Mouse (Mus musculus): ENCODE results near the gene Gm45521. TPM values are rescaled to one million over a fixed set of nuclear protein-coding genes. Genes with fewer than 3 reads are reported as not detected.

Gm45521 gene
- polyA plus RNA-seq, 1 experiment from 2014 or later, result 0.22 TPM

GRCm38 (mm10) chr14:7961714-7962113 lies 4.6 kb downstream of the Gm45521 start:
- no peaks in the 10 kb centered on the region for H3K36me3 ChIP-seq (replicated peaks)
- no peak for DNase-seq (ENCODE audit: extremely low spot score, low spot score)
- H3K9me3 ChIP-seq, result no peaks in the 10 kb centered on the region
- no peak overlapping the region for H3K4me3 ChIP-seq
- no peak overlapping the region for H3K27ac ChIP-seq
- H3K27me3 ChIP-seq (ENCODE audit: poor library complexity, severe bottlenecking), result no peaks in the 10 kb centered on the region
- peaks cover 9% of the 10 kb centered on the region for H3K4me1 ChIP-seq
- 87% methylated on average over 5 of the region's 5 CpGs for WGBS

DNA sequence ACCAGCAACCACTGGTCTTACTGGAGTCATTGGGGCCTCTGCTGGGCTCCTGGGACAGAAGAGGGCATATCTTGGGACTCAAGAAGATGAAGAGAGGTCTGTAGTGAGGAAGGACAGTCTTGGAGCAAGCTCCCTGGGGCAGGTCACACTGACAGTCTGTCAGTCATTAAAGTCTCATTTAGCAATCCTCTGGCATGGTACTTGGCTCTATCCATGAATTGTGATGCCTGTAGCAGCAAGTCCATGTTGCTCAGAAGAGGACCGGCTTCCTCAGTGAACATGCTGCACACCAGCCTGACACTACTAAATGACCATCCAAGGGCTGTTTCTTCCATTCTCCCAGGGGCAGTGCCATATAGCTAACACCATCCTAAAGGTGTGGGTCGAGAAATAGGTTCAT lies 5.5 kb downstream of the Gm45521 start:
- no peaks in the 10 kb centered on the region for H3K36me3 ChIP-seq (replicated peaks)
- H3K4me1 ChIP-seq, result no peaks in the 10 kb centered on the region
- no peak overlapping the region for H3K27ac ChIP-seq
- no peak for DNase-seq (ENCODE audit: extremely low spot score, low spot score)
- 83% methylated on average over 2 of the region's 2 CpGs for WGBS
- H3K4me3 ChIP-seq, result no peak overlapping the region
- no peaks in the 10 kb centered on the region for H3K9me3 ChIP-seq
- no peaks in the 10 kb centered on the region for H3K27me3 ChIP-seq (ENCODE audit: poor library complexity, severe bottlenecking)

DNA sequence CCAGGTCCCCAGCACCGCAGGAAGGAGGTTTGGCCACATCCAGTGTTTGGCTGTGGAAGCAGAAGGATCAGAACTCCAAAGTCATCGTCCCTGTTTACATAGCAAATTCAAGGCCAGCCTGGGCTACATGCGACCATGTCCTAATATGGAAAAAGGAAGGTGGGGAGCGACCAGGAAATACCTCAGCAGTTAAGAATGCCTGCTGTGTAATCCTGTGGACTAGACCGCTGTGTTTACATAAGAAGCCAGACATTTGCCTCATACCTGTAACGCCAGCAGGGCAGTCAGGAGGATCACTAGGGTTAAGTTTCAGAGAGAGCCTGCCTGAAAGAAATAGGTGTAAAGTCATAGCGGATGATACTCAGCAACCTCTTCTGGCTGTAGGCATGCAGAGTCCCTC lies 6.1 kb downstream of the Gm45521 start:
- 72% methylated on average over 7 of the region's 7 CpGs for WGBS
- Histone ChIP-seq H3K9me3 (no peaks in the 10 kb centered on the region), H3K36me3 (replicated peaks) (no peaks in the 10 kb centered on the region), H3K27ac (no peak overlapping the region), H3K4me1 (no peaks in the 10 kb centered on the region), H3K4me3 (no peak overlapping the region), H3K27me3 (ENCODE audit: poor library complexity, severe bottlenecking) (no peaks in the 10 kb centered on the region)
- DNase-seq (ENCODE audit: extremely low spot score, low spot score), result no peak

DNA sequence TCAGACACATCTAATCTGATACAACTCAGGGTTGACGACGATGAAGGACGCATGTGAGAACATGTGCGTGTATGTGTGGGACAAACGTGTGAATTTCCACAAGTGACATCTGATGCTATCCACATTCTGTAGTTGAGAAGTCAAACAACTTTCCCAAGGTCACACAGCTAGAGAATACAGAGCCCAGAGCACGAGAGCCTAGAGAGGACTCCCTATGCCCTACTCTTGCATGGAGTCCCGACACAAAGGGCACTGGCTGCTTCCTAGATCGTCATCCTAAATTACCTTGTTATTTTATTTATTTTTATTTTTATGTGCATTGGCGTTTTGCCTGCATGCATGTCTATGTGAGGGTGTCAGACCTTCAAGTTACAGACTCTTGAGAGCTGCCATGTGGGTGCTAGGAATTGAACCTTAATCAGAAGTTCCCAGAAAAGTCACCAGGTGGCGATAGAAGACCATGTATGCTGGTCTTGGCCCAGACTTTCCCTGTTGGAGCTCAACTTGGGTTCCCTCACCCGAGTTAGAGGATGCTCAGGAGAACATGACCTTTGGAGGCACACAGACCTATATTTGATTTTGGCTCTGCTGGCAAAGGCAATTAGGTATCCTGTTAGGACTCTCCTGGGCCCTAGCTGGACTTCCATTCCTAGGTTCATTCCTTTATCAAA lies 7.3 kb downstream of the Gm45521 start:
- DNase-seq (ENCODE audit: extremely low spot score, low spot score), result peak; percentile 56
- no peaks in the 10 kb centered on the region for H3K27me3 ChIP-seq (ENCODE audit: poor library complexity, severe bottlenecking)
- no peaks in the 10 kb centered on the region for H3K36me3 ChIP-seq (replicated peaks)
- H3K9me3 ChIP-seq, result no peaks in the 10 kb centered on the region
- no peaks in the 10 kb centered on the region for H3K4me1 ChIP-seq
- 57% methylated on average over 11 of the region's 11 CpGs for WGBS
- no peak overlapping the region for H3K4me3 ChIP-seq
- no peak overlapping the region for H3K27ac ChIP-seq

GRCm38 (mm10) chr14:7971889-7972493 lies 14.9 kb downstream of the Gm45521 start:
- WGBS, result 73% methylated on average over 10 of the region's 10 CpGs
- Histone ChIP-seq H3K4me1 (no peaks in the 10 kb centered on the region), H3K9me3 (no peaks in the 10 kb centered on the region), H3K27me3 (ENCODE audit: poor library complexity, severe bottlenecking) (no peaks in the 10 kb centered on the region), H3K36me3 (replicated peaks) (no peaks in the 10 kb centered on the region), H3K27ac (no peak overlapping the region), H3K4me3 (no peak overlapping the region)
- no peak for DNase-seq (ENCODE audit: extremely low spot score, low spot score)

GRCm38 (mm10) chr14:7974643-7975042 lies 17.6 kb downstream of the Gm45521 start:
- no peaks in the 10 kb centered on the region for H3K9me3 ChIP-seq
- no peaks in the 10 kb centered on the region for H3K4me1 ChIP-seq
- 88% methylated on average over 1 of the region's 1 CpGs for WGBS
- H3K36me3 ChIP-seq (replicated peaks), result no peaks in the 10 kb centered on the region
- H3K27ac ChIP-seq, result no peak overlapping the region
- no peaks in the 10 kb centered on the region for H3K27me3 ChIP-seq (ENCODE audit: poor library complexity, severe bottlenecking)
- no peak for DNase-seq (ENCODE audit: extremely low spot score, low spot score)
- H3K4me3 ChIP-seq, result no peak overlapping the region

DNA sequence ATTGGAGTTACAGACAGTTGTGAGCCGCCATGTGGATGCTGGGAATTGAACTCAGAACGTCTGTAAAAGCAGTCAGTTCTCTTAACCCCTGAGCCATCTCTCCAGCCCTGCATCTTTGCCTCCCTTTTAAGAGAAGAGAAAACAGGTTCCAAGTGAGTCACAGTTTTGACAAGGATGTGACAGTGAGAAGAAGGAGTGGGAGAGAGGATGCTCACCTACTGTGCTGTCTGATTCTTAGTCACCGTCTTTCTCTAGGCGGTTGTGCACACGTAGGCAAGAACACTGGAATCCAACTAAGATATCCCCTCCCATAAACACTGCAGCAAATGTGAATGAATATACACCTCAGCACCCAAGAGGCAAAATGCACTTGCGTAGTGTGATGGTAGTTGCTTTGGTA lies 18.1 kb downstream of the Gm45521 start:
- Histone ChIP-seq H3K27ac (no peak overlapping the region), H3K4me1 (no peaks in the 10 kb centered on the region), H3K36me3 (replicated peaks) (no peaks in the 10 kb centered on the region), H3K4me3 (no peak overlapping the region), H3K27me3 (ENCODE audit: poor library complexity, severe bottlenecking) (no peaks in the 10 kb centered on the region), H3K9me3 (no peaks in the 10 kb centered on the region)
- WGBS, result 85% methylated on average over 6 of the region's 6 CpGs
- DNase-seq (ENCODE audit: extremely low spot score, low spot score), result no peak

- no peaks in the 10 kb centered on the region for H3K27me3 ChIP-seq (ENCODE audit: poor library complexity, severe bottlenecking)
- no peak for DNase-seq (ENCODE audit: extremely low spot score, low spot score)
- H3K4me3 ChIP-seq, result no peak overlapping the region
- no peaks in the 10 kb centered on the region for H3K4me1 ChIP-seq
- H3K27ac ChIP-seq, result no peak overlapping the region
- no peaks in the 10 kb centered on the region for H3K36me3 ChIP-seq (replicated peaks)
- H3K9me3 ChIP-seq, result no peaks in the 10 kb centered on the region
- 88% methylated on average over 1 of the region's 1 CpGs for WGBS
Measured at GRCm38 (mm10) chr14:7977471-7977870, 20.4 kb downstream of the Gm45521 start.

- H3K4me3 ChIP-seq, result no peak overlapping the region
- no peak overlapping the region for H3K27ac ChIP-seq
- no peaks in the 10 kb centered on the region for H3K9me3 ChIP-seq
- no peaks in the 10 kb centered on the region for H3K27me3 ChIP-seq (ENCODE audit: poor library complexity, severe bottlenecking)
- H3K4me1 ChIP-seq, result no peaks in the 10 kb centered on the region
- DNase-seq (ENCODE audit: extremely low spot score, low spot score), result no peak
- WGBS, result 89% methylated on average over 1 of the region's 1 CpGs
- no peaks in the 10 kb centered on the region for H3K36me3 ChIP-seq (replicated peaks)
Measured at GRCm38 (mm10) chr14:7978183-7978582, 21.1 kb downstream of the Gm45521 start.

DNA sequence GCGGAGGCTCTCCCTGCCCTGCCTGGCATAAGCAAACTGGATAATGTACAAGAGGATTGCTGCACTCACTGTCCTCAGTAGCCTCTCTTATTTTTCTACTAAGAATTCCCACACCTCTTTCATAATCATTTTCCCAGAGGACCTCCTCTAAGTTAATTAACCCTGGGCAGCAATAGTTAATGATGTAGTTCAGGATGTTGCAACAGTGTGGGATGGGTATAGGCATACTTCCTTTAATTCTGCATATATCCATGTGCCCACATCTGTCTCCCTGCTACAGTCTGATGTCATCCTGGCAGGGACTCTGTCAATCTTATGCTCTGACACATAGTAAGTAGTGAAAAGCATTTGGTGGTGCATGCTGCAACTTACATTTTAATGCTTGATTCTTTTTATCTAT lies 24.1 kb downstream of the Gm45521 start:
- Histone ChIP-seq H3K9me3 (no peaks in the 10 kb centered on the region), H3K36me3 (replicated peaks) (no peaks in the 10 kb centered on the region), H3K27ac (no peak overlapping the region), H3K4me1 (no peaks in the 10 kb centered on the region), H3K27me3 (ENCODE audit: poor library complexity, severe bottlenecking) (no peaks in the 10 kb centered on the region), H3K4me3 (no peak overlapping the region)
- WGBS, result 100% methylated on average over 1 of the region's 1 CpGs
- DNase-seq (ENCODE audit: extremely low spot score, low spot score), result no peak

DNA sequence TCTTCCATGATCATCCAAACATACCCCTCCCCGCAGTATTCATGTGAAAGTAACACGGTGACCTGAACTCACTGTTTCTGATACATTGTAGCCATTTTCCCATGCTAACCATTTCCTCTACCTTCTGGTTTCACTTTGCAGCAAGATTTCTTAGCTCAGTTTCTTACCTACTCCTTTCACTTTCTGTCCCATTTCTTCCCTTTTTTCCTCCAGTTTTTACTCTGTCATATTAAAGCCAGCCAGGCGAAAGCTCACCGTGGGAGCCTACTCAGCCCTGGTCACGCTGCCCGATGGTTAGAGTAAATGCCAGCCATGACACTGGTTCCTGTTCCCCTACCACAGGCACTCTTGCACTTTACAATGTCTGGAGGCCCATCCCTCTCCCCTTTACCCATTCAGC lies 29.8 kb downstream of the Gm45521 start:
- H3K36me3 ChIP-seq (replicated peaks), result no peaks in the 10 kb centered on the region
- no peak for DNase-seq (ENCODE audit: extremely low spot score, low spot score)
- H3K27me3 ChIP-seq (ENCODE audit: poor library complexity, severe bottlenecking), result no peaks in the 10 kb centered on the region
- 93% methylated on average over 6 of the region's 6 CpGs for WGBS
- H3K4me1 ChIP-seq, result peaks cover 7% of the 10 kb centered on the region
- no peak overlapping the region for H3K4me3 ChIP-seq
- no peak overlapping the region for H3K27ac ChIP-seq
- H3K9me3 ChIP-seq, result no peaks in the 10 kb centered on the region

DNA sequence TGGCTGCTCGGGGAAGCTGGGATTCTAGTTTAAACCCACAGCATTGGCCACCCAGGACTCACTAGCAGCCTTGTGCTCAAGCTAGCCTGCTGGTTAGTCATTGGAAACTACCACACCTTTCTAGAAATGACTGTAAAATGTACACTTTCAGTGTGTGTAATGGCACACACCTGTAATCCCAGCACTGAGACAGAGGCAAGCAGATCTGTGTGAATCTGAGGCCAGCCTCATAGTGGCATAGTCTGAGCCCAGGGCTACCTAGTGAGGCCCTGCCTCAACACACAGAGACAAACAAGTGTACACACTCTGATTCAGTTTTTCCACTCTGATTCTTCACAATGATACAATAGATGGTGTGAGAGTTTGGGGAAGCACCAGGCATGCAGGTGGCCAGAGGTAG lies 32.3 kb downstream of the Gm45521 start:
- Histone ChIP-seq H3K4me1 (peaks cover 7% of the 10 kb centered on the region), H3K4me3 (no peak overlapping the region), H3K9me3 (no peaks in the 10 kb centered on the region), H3K27me3 (ENCODE audit: poor library complexity, severe bottlenecking) (no peaks in the 10 kb centered on the region), H3K36me3 (replicated peaks) (no peaks in the 10 kb centered on the region), H3K27ac (no peak overlapping the region)
- no peak for DNase-seq (ENCODE audit: extremely low spot score, low spot score)
- 66% methylated on average over 1 of the region's 1 CpGs for WGBS

DNA sequence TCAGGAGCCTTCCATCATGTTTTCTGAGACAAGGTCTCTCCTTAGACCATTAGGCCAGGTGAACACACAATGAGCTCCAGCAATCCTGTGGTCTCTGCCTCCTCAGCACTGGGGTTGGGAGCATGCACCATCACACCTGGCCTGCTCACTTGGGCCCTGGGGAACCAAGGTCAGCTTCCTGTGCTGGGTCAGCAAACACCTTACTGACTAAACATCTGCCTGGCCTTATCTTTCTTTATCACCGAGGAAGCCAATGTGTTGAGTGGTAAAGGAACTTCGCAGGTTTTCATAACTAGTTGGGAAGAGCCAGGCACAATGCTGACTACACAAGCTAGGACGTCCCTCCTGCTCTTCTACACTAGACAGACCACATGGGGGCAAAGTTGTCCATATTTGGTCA lies 32.9 kb downstream of the Gm45521 start:
- Histone ChIP-seq H3K27ac (no peak overlapping the region), H3K27me3 (ENCODE audit: poor library complexity, severe bottlenecking) (no peaks in the 10 kb centered on the region), H3K4me3 (no peak overlapping the region), H3K9me3 (no peaks in the 10 kb centered on the region), H3K36me3 (replicated peaks) (no peaks in the 10 kb centered on the region), H3K4me1 (peaks cover 7% of the 10 kb centered on the region)
- DNase-seq (ENCODE audit: extremely low spot score, low spot score), result no peak
- WGBS, result 83% methylated on average over 3 of the region's 3 CpGs

Measured in forebrain, embryonic 10.5 days (tissue).